Mouse (Mus musculus) heart, embryonic 11.5 days (tissue): ENCODE data around the gene Col27a1. TPM values are rescaled to one million over a fixed set of nuclear protein-coding genes. Genes with fewer than 3 reads are reported as not detected.

Experiments
- ATAC-seq: fragments of 200-750 bp; cut with Nextera tagmentation; replicated peaks from 2 replicates; pipeline ENCODE4 v1.8.0; 2017; ENCODE audit warnings: moderate library complexity; ENCODE audit not compliant: insufficient number of reproducible peaks, low FRiP score, low TSS enrichment
- H3K27ac ChIP-seq: fragments of 300-500 bp; sonication (generic); 2 replicates; pipeline ENCODE4 v1.5.1; 2014; ENCODE audit warnings: mild to moderate bottlenecking, low read depth, low read length
- H3K27me3 ChIP-seq: fragments of 300-500 bp; sonication (generic); 2 replicates; pipeline ENCODE4 v1.6.1; 2014; ENCODE audit warnings: mild to moderate bottlenecking, low read length, mixed read lengths; ENCODE audit not compliant: control insufficient read depth, insufficient read depth
- H3K36me3 ChIP-seq: fragments of 300-500 bp; sonication (generic); 2 replicates; pipeline ENCODE4 v1.6.1; 2014; ENCODE audit warnings: mild to moderate bottlenecking, low read length, moderate library complexity, mixed read lengths; ENCODE audit not compliant: control insufficient read depth, insufficient read depth
- H3K4me1 ChIP-seq: fragments of 300-500 bp; sonication (generic); 2 replicates; pipeline ENCODE4 v1.6.1; 2014; ENCODE audit warnings: low read length; ENCODE audit not compliant: control insufficient read depth, insufficient read depth
- H3K4me2 ChIP-seq: fragments of 300-500 bp; sonication (generic); 2 replicates; pipeline ENCODE4 v1.6.1; 2014; ENCODE audit warnings: mild to moderate bottlenecking, moderate library complexity
- H3K4me3 ChIP-seq: fragments of 300-500 bp; sonication (generic); 2 replicates; pipeline ENCODE4 v1.5.1; 2014; ENCODE audit warnings: low read depth, low read length
- H3K9ac ChIP-seq: fragments of 300-500 bp; sonication (generic); 2 replicates; pipeline ENCODE4 v1.6.1; 2014; ENCODE audit warnings: mild to moderate bottlenecking, low read depth, low read length, moderate library complexity
- H3K9me3 ChIP-seq: fragments of 300-500 bp; sonication (generic); replicated peaks from 2 replicates; pipeline ENCODE4 v1.6.1; 2016; ENCODE audit warnings: low read length; ENCODE audit not compliant: control insufficient read depth
- WGBS: fragments of 180-500 bp; shearing (Covaris S2); extraction: QIAGEN DNeasy Blood & Tissue Kit; methylation state at CpG from one replicate; pipeline ENCODE4 v1.1.7; 2014; ENCODE audit not compliant: insufficient replicate concordance; 5-methylcytosine and 5-hydroxymethylcytosine counted together
- polyA plus RNA-seq: library from polyadenylated mRNA; unstranded; fragments of >200 nt; fragmentation: Nextera tagmentation; extraction: Ambion mirVana; gene quantifications from 2 replicates; pipeline ENCODE4 v1.2.1, GENCODE M21; 2014

The Col27a1 gene
- polyA plus RNA-seq, 1 experiment from 2014 or later: 3.4 TPM

DNA sequence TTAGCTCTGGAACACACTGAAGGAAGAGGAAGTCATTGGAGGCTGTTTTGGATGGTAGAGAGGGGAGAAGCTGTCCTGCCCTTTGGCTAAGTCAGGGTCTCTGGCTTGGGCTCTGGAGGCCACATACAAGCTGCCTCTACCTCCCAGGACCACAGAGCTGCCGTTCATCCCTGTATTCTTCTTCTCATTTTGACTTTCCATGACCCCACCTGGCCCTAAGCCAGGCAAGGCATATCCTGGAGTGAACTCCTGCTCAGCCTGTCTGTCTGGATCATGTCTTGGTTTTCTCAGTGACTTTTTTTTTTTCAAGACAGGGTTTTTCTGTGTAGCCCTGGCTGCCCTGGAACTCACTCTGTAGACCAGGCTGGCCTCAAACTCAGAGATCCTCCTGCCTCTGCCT, 60.7 kb downstream of the Col27a1 start:
- H3K4me1 ChIP-seq: no peaks in the 10 kb centered on the region
- H3K36me3 ChIP-seq: no peaks in the 10 kb centered on the region
- H3K27ac ChIP-seq: no peak overlapping the region
- H3K4me2 ChIP-seq: no peak overlapping the region
- H3K9me3 ChIP-seq: no peaks in the 10 kb centered on the region
- ATAC-seq: no peak
- peaks cover 5% of the 10 kb centered on the region; the same call in 1 of the 2 replicates for H3K27me3 ChIP-seq
- no peak overlapping the region for H3K9ac ChIP-seq
- no peak overlapping the region for H3K4me3 ChIP-seq
- WGBS: 75% methylated on average over 1 of the region's 1 CpGs

DNA sequence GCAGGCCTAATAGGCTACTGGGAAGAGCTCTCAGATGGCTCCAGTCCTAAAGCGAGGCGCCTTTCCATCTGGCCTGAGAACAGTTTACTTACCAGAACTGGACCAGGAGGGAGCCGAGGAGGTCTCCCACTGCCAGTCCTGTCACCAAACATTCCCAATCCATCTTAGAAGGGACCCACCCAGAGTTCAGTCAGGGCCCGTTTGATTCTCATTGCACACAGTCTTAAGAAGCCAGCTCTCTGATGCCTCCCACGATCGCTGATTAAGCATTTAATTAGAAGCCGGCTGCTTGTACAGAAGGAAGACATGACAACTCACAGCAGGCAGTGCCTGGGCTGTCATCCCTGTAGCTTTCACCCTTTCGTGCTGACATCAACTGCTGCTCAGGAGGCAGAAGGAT, 61.4 kb downstream of the Col27a1 start:
- Histone ChIP-seq H3K9ac (no peak overlapping the region), H3K4me3 (no peak overlapping the region), H3K9me3 (no peaks in the 10 kb centered on the region), H3K27ac (no peak overlapping the region), H3K4me2 (no peak overlapping the region), H3K4me1 (no peaks in the 10 kb centered on the region), H3K27me3 (peaks cover 5% of the 10 kb centered on the region; the same call in 1 of the 2 replicates), H3K36me3 (no peaks in the 10 kb centered on the region)
- WGBS: 49% methylated on average over 8 of the region's 8 CpGs
- no peak for ATAC-seq

DNA sequence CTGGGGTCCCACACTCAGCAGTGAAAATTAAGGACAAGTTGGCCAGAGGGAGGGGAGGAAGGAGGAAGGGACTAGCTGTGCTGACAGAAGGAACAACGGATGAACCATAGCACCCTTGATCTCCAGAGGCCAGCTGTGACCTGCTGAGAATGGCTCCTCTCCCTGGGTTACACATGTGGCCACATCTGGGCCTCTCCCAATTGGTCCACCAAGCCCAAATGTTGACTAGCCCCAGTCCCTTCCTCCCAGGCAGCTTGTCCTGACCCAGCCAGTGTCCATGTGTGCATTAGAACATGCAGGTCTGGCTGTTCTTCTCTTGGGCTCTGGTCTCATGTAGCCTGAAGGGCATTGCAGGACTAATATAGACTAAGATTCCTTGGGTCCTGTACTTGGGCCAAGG, 62.8 kb downstream of the Col27a1 start:
- no peaks in the 10 kb centered on the region for H3K9me3 ChIP-seq
- no peaks in the 10 kb centered on the region for H3K36me3 ChIP-seq
- H3K27me3 ChIP-seq: peaks cover 5% of the 10 kb centered on the region; the same call in 1 of the 2 replicates
- no peaks in the 10 kb centered on the region for H3K4me1 ChIP-seq
- 55% methylated on average over 1 of the region's 1 CpGs for WGBS
- H3K4me2 ChIP-seq: no peak overlapping the region
- no peak overlapping the region for H3K9ac ChIP-seq
- ATAC-seq: no peak
- no peak overlapping the region for H3K27ac ChIP-seq
- no peak overlapping the region for H3K4me3 ChIP-seq

DNA sequence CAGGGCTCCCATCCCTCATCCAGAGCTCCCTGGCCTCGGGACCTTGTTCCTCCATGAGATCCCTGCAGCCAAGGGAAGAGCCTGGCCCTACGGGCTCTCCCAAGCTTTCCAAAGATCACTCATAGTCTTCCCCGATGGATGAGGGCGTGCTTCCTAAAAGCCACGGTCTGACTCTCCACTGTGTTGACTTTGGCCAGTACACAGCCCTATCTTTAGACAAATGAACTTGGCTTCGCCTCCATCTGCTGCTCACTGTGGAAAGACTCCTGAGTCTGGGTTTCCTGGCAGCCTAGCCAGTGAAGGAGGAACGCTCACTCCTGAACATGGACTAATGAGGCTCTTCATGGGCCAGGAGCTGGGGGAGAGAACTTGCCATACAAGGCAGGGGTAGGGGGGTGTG, 65.0 kb downstream of the Col27a1 start:
- ATAC-seq: no peak
- Histone ChIP-seq H3K36me3 (no peaks in the 10 kb centered on the region), H3K4me3 (no peak overlapping the region), H3K9me3 (no peaks in the 10 kb centered on the region), H3K4me2 (no peak overlapping the region), H3K27ac (no peak overlapping the region), H3K9ac (no peak overlapping the region), H3K4me1 (peaks cover 3% of the 10 kb centered on the region; the same call in 1 of the 2 replicates), H3K27me3 (peaks cover 5% of the 10 kb centered on the region; the same call in 1 of the 2 replicates)
- 62% methylated on average over 7 of the region's 7 CpGs for WGBS

DNA sequence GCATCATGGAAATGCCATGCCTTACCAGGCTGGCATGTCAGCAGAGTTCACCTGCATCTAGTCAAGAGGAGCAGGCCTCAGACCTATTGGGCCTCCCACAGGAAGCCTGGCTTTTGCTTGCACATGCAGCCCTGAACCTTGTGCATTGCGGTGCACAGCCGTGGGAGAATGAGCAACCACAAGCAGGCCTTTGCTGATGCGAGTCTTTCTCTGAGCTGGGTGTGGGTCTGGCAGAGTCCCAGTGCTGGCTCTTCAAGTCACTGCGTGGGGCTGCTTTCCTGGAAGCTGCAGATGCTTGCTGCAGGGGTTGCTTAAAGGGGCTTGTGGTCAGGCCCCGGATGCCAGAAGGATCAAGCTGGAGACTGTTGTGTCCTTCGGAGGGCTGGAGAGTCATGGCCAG, 67.9 kb downstream of the Col27a1 start:
- Histone ChIP-seq H3K4me1 (peaks cover 3% of the 10 kb centered on the region; the same call in 1 of the 2 replicates), H3K9me3 (no peaks in the 10 kb centered on the region), H3K27me3 (peaks cover under 1% of the 10 kb centered on the region; the same call in 1 of the 2 replicates), H3K36me3 (no peaks in the 10 kb centered on the region), H3K4me2 (no peak overlapping the region), H3K27ac (no peak overlapping the region), H3K9ac (no peak overlapping the region), H3K4me3 (no peak overlapping the region)
- 77% methylated on average over 6 of the region's 6 CpGs for WGBS
- ATAC-seq: no peak

DNA sequence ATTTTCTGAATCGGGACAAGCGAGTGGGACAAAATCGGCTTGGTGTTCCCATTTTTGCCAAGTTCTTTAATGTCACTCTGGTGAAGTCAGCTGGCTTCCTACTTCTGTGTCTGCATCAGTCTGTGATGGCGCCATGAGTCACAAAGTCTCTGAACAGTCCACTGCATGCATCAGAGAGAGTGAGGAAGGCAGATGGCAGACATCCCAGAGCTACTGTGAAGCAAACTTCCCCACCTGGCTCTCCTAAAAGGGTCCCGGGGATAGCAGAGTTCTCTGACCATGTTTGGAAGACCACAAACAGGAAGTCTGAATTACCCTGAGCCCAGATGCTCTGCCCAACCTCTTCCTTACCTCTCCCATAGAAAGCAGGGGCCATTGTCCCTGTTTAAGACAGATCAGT, 69.5 kb downstream of the Col27a1 start:
- Histone ChIP-seq H3K36me3 (no peaks in the 10 kb centered on the region), H3K4me3 (no peak overlapping the region), H3K4me1 (peaks cover 3% of the 10 kb centered on the region; the same call in 1 of the 2 replicates), H3K9me3 (no peaks in the 10 kb centered on the region), H3K27me3 (no peaks in the 10 kb centered on the region; the same call in 1 of the 2 replicates), H3K4me2 (no peak overlapping the region), H3K27ac (no peak overlapping the region), H3K9ac (no peak overlapping the region)
- WGBS: 73% methylated on average over 5 of the region's 5 CpGs
- ATAC-seq: no peak

DNA sequence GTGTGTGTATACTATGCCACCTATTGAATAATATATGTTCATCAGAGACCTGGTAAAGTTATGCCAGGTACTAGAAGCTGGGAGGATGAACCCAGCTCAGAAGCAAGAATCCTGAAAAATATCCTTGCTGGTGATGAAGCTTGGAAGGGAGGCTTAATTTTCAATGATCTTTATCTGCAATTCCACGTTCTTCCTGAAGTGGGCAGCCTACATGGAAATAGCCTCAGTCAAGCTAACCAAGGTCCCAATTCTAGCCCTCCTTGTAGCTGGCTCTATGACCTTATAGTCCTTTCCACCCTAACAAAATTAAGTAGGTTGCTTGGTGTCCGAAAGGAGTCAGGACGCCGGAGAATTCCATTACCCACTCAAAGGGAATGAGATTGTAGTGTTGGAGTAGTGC, 72.2 kb downstream of the Col27a1 start:
- no peak for ATAC-seq
- Histone ChIP-seq H3K36me3 (no peaks in the 10 kb centered on the region), H3K4me3 (no peak overlapping the region), H3K27ac (no peak overlapping the region), H3K9me3 (no peaks in the 10 kb centered on the region), H3K27me3 (no peaks in the 10 kb centered on the region), H3K4me2 (no peak overlapping the region), H3K4me1 (peaks cover 3% of the 10 kb centered on the region; the same call in 1 of the 2 replicates), H3K9ac (no peak overlapping the region)
- WGBS: 81% methylated on average over 4 of the region's 4 CpGs

DNA sequence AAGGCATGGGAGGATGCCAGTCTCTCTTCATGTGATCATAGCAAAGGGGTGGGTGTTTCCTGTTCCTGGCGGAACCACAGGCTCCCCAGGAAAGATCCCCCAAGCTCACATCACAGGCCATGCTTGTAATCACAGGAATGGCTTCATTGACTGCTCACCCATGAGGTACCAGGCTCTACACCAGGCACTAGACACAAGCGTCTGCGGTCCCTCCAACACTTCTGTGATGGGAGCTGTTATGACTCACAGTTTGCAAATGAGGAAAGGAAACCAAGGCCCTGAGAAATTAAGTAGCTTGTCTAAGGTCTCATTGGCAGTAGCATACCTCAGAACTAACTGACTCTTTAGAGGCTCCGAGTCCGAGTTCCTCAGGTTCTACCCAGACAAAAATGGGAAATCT, 74.7 kb downstream of the Col27a1 start:
- no peak overlapping the region for H3K4me3 ChIP-seq
- 78% methylated on average over 5 of the region's 5 CpGs for WGBS
- H3K27ac ChIP-seq: no peak overlapping the region
- no peak overlapping the region for H3K9ac ChIP-seq
- peaks cover 3% of the 10 kb centered on the region; the same call in 1 of the 2 replicates for H3K4me1 ChIP-seq
- no peaks in the 10 kb centered on the region for H3K9me3 ChIP-seq
- no peak overlapping the region for H3K4me2 ChIP-seq
- no peak for ATAC-seq
- no peaks in the 10 kb centered on the region for H3K36me3 ChIP-seq
- no peaks in the 10 kb centered on the region for H3K27me3 ChIP-seq

DNA sequence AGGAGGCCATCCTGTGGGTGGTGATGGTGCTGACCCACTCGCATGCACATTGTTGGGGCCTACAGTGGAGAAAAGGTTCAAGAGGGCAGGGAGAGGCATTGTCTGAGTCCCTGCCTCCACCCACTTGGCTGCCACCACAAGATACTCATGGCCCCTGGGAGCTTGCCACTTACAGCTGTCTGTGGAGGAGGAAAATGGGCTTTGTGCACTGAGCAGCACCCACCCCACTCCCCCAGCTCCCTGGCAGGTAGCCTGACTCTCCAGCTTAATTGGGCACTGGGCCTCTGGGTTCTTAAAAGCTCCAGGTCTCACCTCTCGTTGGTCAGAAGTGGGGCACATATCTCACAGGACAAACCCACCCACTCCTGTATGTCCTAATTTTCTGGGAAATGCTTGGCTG, 76.3 kb downstream of the Col27a1 start:
- Histone ChIP-seq H3K27ac (no peak overlapping the region), H3K4me3 (no peak overlapping the region), H3K27me3 (no peaks in the 10 kb centered on the region), H3K9me3 (no peaks in the 10 kb centered on the region), H3K36me3 (no peaks in the 10 kb centered on the region), H3K4me2 (no peak overlapping the region), H3K4me1 (no peaks in the 10 kb centered on the region), H3K9ac (no peak overlapping the region)
- WGBS: 78% methylated on average over 2 of the region's 2 CpGs
- no peak for ATAC-seq
